Mouse (Mus musculus) lung, embryonic 14.5 days (tissue): Measurements from ENCODE around the gene Esx1. TPM values are rescaled to one million over a fixed set of nuclear protein-coding genes. Genes with fewer than 3 reads are reported as not detected.

Source experiments
- ATAC-seq: fragments of 200-750 bp; cut with Nextera tagmentation; 2 replicates; pipeline ENCODE4 v1.8.0; 2017; ENCODE audit warnings: mild to moderate bottlenecking, moderate TSS enrichment, moderate library complexity; ENCODE audit not compliant: insufficient read depth
- DNase-seq: peaks from one replicate; pipeline ENCODE4 v3.0.0-alpha.2; 2015
- H3K27ac ChIP-seq: fragments of 300-500 bp; sonication (generic); 2 replicates; pipeline ENCODE4 v1.5.1; 2014; ENCODE audit warnings: low read depth, mild to moderate bottlenecking, moderate library complexity
- H3K27me3 ChIP-seq: fragments of 300-500 bp; sonication (generic); 2 replicates; pipeline ENCODE4 v1.6.1; 2014; ENCODE audit warnings: low read length, control low read depth; ENCODE audit not compliant: insufficient read depth
- H3K36me3 ChIP-seq: fragments of 300-500 bp; sonication (generic); 2 replicates; pipeline ENCODE4 v1.6.1; 2014; ENCODE audit warnings: control low read depth; ENCODE audit not compliant: insufficient read depth
- H3K4me1 ChIP-seq: fragments of 300-500 bp; sonication (generic); 2 replicates; pipeline ENCODE4 v1.6.1; 2014; ENCODE audit warnings: antibody characterized with exemption, control low read depth; ENCODE audit not compliant: insufficient read depth
- H3K4me2 ChIP-seq: fragments of 300-500 bp; sonication (generic); 2 replicates; pipeline ENCODE4 v1.6.1; 2014; ENCODE audit warnings: mild to moderate bottlenecking
- H3K4me3 ChIP-seq: fragments of 300-500 bp; sonication (generic); 2 replicates; pipeline ENCODE4 v1.5.1; 2014; ENCODE audit warnings: low read depth, low read length
- H3K9ac ChIP-seq: fragments of 300-500 bp; sonication (generic); 2 replicates; pipeline ENCODE4 v1.6.1; 2014
- H3K9me3 ChIP-seq: fragments of 300-500 bp; sonication (generic); 2 replicates; pipeline ENCODE4 v1.6.1; 2016; ENCODE audit warnings: low read depth, low read length, control low read depth
- CTCF ChIP-seq: IDR thresholded peaks from 2 replicates; pipeline ENCODE4 v1.5.1; 2016; ENCODE audit warnings: antibody characterized with exemption, low read depth
- WGBS: fragments of 180-500 bp; shearing (Covaris S2); extraction: QIAGEN DNeasy Blood & Tissue Kit; methylation state at CpG from one replicate; pipeline ENCODE4 v1.1.7; 2014; 5-methylcytosine and 5-hydroxymethylcytosine counted together
- polyA plus RNA-seq: library from polyadenylated mRNA; unstranded; fragments of >200 nt; fragmentation: Nextera tagmentation; extraction: Ambion mirVana; gene quantifications from 2 replicates; pipeline ENCODE4 v1.2.1, GENCODE M21; 2014

Gene Esx1
- polyA plus RNA-seq, 1 experiment from 2014 or later: not detected

GRCm38 (mm10) chrX:137143726-137144125 lies 21.8 kb upstream of the Esx1 start:
- Histone ChIP-seq H3K4me1 (no peaks in the 10 kb centered on the region), H3K4me2 (no peak overlapping the region), H3K4me3 (no peak overlapping the region), H3K27ac (no peak overlapping the region), H3K27me3 (no peaks in the 10 kb centered on the region), H3K9me3 (no peaks in the 10 kb centered on the region), H3K9ac (no peak overlapping the region), H3K36me3 (no peaks in the 10 kb centered on the region)
- no peak for ATAC-seq
- WGBS: 81% methylated on average over 4 of the region's 4 CpGs
- TF ChIP-seq CTCF: no peak
- no peak for DNase-seq

- Histone ChIP-seq H3K9me3 (no peaks in the 10 kb centered on the region), H3K9ac (no peak overlapping the region), H3K4me1 (no peaks in the 10 kb centered on the region), H3K36me3 (no peaks in the 10 kb centered on the region), H3K27ac (no peak overlapping the region), H3K27me3 (no peaks in the 10 kb centered on the region), H3K4me3 (no peak overlapping the region), H3K4me2 (no peak overlapping the region)
- WGBS: 30% methylated on average over 2 of the region's 2 CpGs
- ATAC-seq: no peak
- peak; percentile 16 for DNase-seq
- peak; percentile 43 for TF ChIP-seq CTCF
These were observed 20.7 kb upstream of the Esx1 start for GRCm38 (mm10) chrX:137142546-137142945.

GRCm38 (mm10) chrX:137141669-137142068 lies 19.8 kb upstream of the Esx1 start:
- no peaks in the 10 kb centered on the region for H3K27me3 ChIP-seq
- 15% methylated on average over 6 of the region's 6 CpGs for WGBS
- H3K27ac ChIP-seq: no peak overlapping the region
- no peaks in the 10 kb centered on the region for H3K4me1 ChIP-seq
- H3K4me2 ChIP-seq: no peak overlapping the region
- no peak overlapping the region for H3K9ac ChIP-seq
- peak; percentile 76 for TF ChIP-seq CTCF
- DNase-seq: peak; percentile 84
- ATAC-seq: peak; percentile 17; the same call in 1 of the 2 replicates
- no peak overlapping the region for H3K4me3 ChIP-seq
- no peaks in the 10 kb centered on the region for H3K36me3 ChIP-seq
- no peaks in the 10 kb centered on the region for H3K9me3 ChIP-seq

- H3K4me2 ChIP-seq: no peak overlapping the region
- TF ChIP-seq CTCF: no peak
- no peaks in the 10 kb centered on the region for H3K9me3 ChIP-seq
- DNase-seq: no peak
- no peak overlapping the region for H3K27ac ChIP-seq
- no peak overlapping the region for H3K9ac ChIP-seq
- 12% methylated on average over 17 of the region's 17 CpGs for WGBS
- peaks cover 34% of the 10 kb centered on the region for H3K27me3 ChIP-seq
- no peaks in the 10 kb centered on the region for H3K36me3 ChIP-seq
- no peak overlapping the region for H3K4me3 ChIP-seq
- no peak for ATAC-seq
- H3K4me1 ChIP-seq: no peaks in the 10 kb centered on the region
These were observed 5.7 kb upstream of the Esx1 start for GRCm38 (mm10) chrX:137127542-137127941.

- peak; percentile 21 for DNase-seq
- no peak for TF ChIP-seq CTCF
- Histone ChIP-seq H3K9ac (no peak overlapping the region), H3K4me1 (no peaks in the 10 kb centered on the region), H3K27ac (no peak overlapping the region), H3K36me3 (no peaks in the 10 kb centered on the region), H3K27me3 (peaks cover 68% of the 10 kb centered on the region), H3K4me3 (peak overlapping the region; percentile 20), H3K4me2 (peak overlapping the region; percentile 41), H3K9me3 (no peaks in the 10 kb centered on the region)
- ATAC-seq: 0 out of 2 replicates have a peak, but pooled peaks have one; percentile 25
- 18% methylated on average over 49 of the region's 52 CpGs for WGBS
These were observed 2.0 kb downstream of the Esx1 start for GRCm38 (mm10) chrX:137119675-137120423.

- Histone ChIP-seq H3K27ac (no peak overlapping the region), H3K4me3 (peak overlapping the region; percentile 21), H3K27me3 (peaks cover 66% of the 10 kb centered on the region), H3K36me3 (no peaks in the 10 kb centered on the region), H3K9me3 (no peaks in the 10 kb centered on the region), H3K4me2 (peak overlapping the region; percentile 32; the same call in 1 of the 2 replicates), H3K4me1 (no peaks in the 10 kb centered on the region), H3K9ac (no peak overlapping the region)
- TF ChIP-seq CTCF: peak; percentile 58
- peak; percentile 79 for ATAC-seq
- 10% methylated on average over 40 of the region's 40 CpGs for WGBS
- peak; percentile 82 for DNase-seq
These were observed 3.7 kb downstream of the Esx1 start for GRCm38 (mm10) chrX:137118097-137118746.

GRCm38 (mm10) chrX:137106498-137106897 lies 15.4 kb downstream of the Esx1 start:
- Histone ChIP-seq H3K27me3 (peaks cover 40% of the 10 kb centered on the region), H3K27ac (no peak overlapping the region), H3K4me1 (no peaks in the 10 kb centered on the region), H3K36me3 (no peaks in the 10 kb centered on the region), H3K9ac (no peak overlapping the region), H3K4me2 (no peak overlapping the region), H3K9me3 (no peaks in the 10 kb centered on the region), H3K4me3 (no peak overlapping the region)
- WGBS: 14% methylated on average over 12 of the region's 13 CpGs
- TF ChIP-seq CTCF: no peak
- no peak for DNase-seq
- ATAC-seq: no peak
